Mouse (Mus musculus) frontal cortex, adult 2 months (tissue): ENCODE results near the gene Rab3b. TPM values are rescaled to one million over a fixed set of nuclear protein-coding genes. Genes with fewer than 3 reads are reported as not detected.

Source experiments
- DNase-seq, 2 experiments: peaks; one replicate each; pipeline ENCODE4 v3.0.0; 2022; ENCODE audit warnings: low spot score in 1 of 2; ENCODE audit errors: extremely low spot score in 1 of 2
- polyA plus RNA-seq: library from polyadenylated mRNA; depleted of rRNA; stranded (reverse); fragments of >200 nt; gene quantifications from 2 replicates; pipeline ENCODE4 v1.2.3, GENCODE M21; 2012; rRNA removed

The Rab3b gene
- polyA plus RNA-seq, result 188 and 219 TPM in 2 replicates

GRCm38 (mm10) chr4:108878963-108879822 lies at the start of gene Rab3b:
Rab3b (plus strand) TSS chr4:108879063.
- DNase-seq, result peak in 1 of 2 experiments; percentile 46

DNA sequence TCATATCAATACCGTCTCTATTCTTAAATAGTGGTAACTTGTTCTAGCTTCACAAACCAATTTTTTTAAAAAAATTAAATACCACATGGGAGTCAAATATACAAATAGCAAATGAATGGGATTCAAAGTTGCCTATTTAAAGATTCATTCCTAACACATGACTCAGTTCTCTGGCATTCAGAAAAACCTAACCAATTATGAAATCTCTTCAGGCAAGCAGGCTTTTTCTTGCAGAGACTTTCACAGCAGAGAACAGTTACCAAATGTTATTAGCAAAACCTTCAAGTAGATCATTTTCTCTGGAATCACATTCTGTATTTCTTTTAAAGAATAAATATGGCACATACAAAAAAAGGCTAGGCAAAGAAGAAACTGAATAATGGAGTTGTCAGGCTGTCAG lies 48.2 kb upstream of the Rab3b start:
- DNase-seq, result no peak

DNA sequence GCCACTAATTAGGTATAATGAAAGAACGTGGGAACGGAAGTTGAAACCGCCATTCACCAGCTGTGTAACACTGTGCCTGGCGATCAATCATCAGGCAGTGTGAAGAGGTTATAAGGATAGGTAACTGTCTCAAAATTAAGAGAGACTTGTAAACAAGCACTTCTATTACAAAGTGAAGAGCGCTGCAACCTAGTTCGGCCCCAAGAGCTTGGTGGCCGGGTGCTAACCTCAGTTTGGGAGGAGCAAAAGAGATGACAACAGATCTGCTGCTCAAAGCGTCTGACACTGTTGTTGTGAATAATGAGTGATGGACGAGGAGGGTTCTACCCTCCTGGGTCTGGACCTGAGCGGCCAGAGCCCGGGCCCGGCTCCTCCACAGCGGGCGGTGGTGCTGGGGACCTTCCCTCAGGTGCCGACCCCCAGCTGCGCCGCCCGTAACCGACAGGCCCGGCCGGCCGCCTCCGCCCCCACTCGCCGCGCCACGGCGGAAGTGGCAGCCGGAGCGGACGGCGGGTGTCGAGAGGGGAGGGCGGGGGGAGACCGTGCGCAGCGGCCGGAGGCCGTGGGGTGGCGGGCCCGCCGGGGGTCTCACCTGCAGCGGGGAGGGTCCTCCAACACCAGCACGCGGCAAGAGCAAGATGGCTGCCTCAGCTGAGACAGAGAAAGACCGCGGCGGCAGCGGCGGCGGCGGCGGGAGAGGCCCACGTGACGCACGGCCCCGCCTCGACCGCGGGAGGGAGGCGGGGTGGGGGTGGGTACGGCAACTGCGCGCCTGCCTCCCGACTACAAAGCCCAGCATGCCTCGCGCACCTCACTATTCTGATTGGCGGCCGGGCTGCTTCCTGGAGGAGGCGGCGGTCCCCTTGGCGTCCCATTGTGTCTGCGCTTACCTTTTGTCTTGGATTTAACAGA lies 45.7 kb upstream of the Rab3b start, which contains the start of gene Btf3l4:
TSS of gene Btf3l4 (minus strand) at position 699 of the 912 bp plus-strand sequence.
- peak; percentile 81 to 89 for DNase-seq

DNA sequence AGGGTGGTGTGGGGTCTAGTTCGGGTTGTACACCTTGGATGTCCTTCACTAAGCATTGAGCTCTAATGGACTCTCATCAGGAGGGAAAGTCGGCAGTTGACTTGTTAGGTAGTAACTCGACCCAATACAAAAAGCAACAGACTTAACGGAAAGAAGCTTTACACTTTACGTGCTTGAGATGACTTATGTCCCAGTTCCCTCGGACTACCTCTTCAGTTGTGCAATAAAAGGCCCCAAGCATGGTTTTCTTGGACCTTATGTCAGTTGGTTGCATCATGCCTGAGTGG lies 45.1 kb upstream of the Rab3b start:
- no peak for DNase-seq

DNA sequence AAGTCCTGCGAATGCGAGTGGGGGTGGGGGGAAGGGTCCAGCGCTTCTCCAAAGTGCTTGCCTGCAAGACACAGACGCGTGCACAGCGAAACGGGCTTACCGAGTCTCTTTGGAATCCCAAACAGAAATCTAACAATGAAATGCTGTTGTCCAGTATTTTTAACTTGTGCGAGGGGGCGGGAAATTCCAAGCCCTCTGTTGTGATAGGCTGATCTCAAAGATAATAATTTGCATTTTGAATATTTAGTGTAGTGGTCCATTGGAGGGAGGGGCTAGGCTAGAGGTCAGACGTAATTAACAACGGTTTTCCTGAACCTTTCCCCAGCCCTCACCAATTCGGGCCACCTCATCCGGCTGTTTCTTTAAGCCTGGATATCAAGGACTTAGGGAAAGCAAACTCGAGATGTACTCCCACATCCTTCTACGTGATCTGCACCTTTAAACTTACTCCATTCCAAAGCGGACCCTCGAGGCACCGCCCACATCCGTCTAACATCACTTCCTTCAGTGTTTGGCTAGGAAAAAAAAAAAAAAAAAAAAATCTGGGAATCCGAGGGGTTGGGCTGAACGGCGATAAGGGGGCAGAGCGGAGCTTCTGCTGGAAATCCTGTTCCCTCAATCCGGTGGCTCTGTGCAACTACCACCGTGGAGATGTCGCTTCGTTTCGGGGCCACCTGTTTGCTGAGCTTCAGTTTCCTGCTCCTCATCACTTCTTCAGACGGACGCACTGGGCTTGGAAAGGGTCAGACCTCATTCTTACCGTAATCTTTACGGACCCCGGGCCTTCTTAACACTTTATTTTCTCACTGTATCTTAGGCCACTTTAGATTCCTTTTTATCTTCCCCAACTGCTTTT lies 44.5 kb upstream of the Rab3b start, which contains the start of gene Txndc12:
TSS of gene Txndc12 (plus strand) at position 487 of the 856 bp plus-strand sequence.
- DNase-seq, result peak; percentile 77 to 88

DNA sequence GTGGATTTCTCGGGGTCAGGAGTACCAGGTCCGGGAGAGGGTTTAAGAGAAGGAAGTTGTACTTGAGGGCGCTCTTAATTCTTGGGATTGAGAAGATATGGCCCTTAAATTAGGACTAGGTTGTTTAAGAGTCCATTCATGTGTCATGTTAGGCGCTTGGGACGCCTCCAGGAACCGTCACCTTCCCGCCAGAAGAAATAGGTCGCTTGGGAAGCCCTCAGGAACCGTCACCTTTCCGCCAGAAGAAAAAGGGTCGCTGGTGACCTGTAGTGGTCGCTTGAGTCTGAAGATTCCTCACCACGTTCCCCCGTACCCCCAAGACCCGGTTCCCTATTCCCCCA lies 43.9 kb upstream of the Rab3b start:
- no peak for DNase-seq

DNA sequence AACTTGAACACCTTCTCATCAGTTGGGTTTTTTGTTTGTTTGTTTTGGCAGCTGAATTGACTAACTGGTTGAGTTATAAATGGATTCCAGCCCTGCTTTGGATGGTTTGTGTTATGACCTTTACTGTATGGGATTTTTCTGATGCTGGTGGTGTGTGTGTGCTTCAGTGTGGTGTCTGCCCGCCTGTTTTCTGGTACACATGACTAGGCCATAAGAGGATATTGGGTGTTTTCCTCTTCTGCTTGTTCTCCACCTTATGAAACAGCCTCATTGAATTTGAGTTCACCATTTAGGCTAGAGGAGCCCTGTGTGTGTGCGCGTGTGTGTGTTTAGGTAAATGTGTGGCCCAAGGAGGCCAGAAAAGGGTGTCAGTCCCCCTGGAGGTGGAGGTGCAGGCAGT lies 43.4 kb upstream of the Rab3b start:
- no peak for DNase-seq

- DNase-seq, result peak; percentile 41 to 63
These were observed 40.8 kb upstream of the Rab3b start for GRCm38 (mm10) chr4:108838031-108838430.

GRCm38 (mm10) chr4:108841920-108842578 lies 36.8 kb upstream of the Rab3b start:
- no peak for DNase-seq

DNA sequence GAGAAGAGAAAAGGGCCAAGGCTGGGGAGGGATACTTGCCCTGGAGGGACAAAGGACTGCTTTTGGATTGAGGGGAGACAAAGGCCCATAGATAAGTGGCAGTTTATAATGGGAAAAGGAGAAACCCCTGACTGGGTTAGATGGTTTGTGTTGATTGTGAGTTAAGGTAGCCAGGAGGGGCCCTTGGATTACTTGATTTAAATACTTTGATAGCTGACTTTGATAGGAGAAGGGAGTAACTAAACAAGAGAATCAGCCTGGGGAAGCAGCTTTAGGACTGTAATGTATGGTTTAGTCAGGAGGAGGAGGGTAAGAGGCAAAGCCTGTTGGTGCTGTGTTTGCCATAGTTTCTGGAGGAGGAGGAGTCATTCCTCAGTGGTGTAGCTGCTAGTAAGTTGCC lies 35.5 kb upstream of the Rab3b start:
- no peak for DNase-seq

- DNase-seq, result no peak
These were observed 32.9 kb upstream of the Rab3b start for GRCm38 (mm10) chr4:108845824-108846569.

DNA sequence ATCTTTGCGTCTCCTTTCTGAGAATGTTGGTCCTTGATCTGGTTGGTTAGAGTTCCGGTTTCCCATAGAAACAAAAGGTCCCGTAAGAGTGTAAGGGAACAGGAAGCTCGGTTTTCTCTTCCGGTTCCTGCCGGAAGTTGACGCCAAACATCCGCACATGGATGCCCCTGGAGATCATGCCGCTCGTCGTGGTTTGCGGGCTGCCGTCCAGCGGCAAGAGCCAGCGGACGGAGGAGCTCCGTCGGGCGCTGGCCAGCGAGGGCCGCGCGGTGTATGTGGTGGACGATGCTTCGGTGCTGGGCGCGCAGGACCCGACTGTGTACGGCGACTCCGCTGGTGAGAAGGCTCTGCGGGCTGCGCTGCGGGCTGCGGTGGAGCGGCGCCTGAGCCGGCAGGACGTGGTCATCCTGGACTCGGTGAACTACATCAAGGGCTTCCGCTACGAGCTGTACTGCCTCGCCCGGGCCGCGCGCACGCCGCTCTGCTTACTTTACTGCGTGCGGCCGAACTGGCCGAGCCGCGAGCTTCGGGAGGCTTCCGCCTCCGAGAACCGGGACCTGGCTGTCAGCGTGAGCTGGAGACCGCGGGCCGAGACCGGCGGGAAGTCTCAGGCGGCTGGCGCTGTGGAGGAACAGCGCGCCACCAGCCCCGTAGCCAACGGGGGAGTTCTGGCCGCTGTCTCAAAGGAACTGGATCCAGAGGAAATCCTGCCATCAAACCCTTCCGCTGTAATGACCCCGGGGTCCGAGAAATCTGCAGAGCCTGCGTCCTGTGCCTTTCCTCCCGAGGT lies 31.0 kb upstream of the Rab3b start, which contains the start of gene Kti12:
TSS of gene Kti12 (plus strand) at position 71 of the 790 bp plus-strand sequence.
- peak; percentile 77 to 90 for DNase-seq

GRCm38 (mm10) chr4:108848505-108848848 lies 30.4 kb upstream of the Rab3b start, which contains the start of gene A730015C16Rik:
A730015C16Rik (minus strand) TSS chr4:108848619.
- DNase-seq, result no peak

GRCm38 (mm10) chr4:108866806-108867205 lies 12.1 kb upstream of the Rab3b start:
- DNase-seq, result no peak

DNA sequence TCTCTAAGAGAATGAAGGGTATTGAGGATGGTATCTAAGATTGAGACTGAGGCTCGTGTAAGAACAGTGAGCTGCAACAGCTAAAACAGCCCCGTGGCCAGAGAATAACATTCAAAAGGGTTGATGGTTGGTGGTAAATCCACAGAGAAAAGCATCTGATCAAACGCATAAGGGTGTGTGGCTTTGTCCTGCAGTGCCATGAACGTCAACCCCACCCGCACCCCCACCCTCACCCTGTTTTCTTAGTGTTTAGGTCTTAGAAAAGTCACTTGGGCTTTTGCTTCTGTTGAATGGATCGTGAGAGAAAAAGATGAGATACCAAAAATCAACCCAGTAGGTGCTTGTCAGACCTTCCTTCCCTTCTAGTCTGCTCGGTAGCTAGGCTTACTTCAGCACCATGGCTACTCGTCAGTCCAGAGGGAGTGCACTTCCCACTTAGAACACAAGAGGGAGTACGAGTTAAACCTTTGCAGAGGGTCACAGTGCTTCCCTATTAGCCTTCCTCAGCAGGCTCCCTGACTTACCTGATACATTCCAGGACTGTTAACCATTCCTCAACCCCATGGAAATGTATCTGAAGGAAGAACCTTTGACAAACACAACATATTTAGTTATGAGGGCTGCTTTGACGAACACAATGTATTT lies 9.0 kb upstream of the Rab3b start:
- peak; percentile 83 to 99 for DNase-seq

DNA sequence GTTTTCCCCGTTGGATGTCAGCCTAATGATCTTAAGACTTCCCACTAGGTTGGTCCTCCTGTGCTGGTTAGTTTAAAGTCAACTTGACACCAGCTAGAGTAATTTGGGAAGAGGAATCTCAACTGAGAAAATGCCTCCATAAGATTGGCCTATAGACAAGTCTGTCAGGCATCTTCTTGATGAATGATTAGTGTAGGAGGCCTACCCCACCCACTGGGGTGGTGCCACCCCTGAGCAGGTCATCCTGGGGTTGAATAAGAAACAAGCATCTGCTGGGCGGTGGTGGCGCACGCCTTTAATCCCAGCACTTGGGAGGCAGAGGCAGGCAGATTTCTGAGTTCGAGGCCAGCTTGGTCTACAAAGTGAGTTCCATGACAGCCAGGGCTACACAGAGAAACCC lies 5.1 kb upstream of the Rab3b start:
- DNase-seq, result no peak

DNA sequence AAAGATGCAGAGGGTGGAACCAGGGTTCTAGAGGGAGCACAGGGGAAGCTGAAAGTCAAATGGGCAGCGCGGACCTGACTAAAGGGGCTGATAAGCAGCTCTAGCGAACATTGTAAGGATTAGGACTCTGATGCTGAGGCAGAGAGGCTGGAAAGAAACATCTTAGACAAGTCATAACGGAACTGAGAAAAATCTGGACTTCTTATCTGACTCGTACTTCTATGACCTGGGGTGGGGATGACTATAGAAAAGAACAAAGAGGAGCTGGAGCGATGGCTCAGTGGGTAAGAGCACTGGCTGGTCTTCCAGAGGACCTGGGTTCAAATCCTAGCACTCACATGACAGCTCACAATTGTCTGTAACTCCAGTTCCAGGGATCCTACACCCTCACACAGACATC lies 962 bp upstream of the Rab3b start:
- DNase-seq, result no peak

GRCm38 (mm10) chr4:108883815-108884214 lies 5.0 kb downstream of the Rab3b start:
- no peak for DNase-seq
